Comparison of ENCODE assay signal across 7 mouse cellular contexts in genomic region chr7:80991589-80991988, GRCm38 (mm10). TPM values are rescaled to one million over a fixed set of nuclear protein-coding genes. Genes with fewer than 3 reads are reported as not detected.
DNase-seq lines count a peak whose midpoint lies in the region; ATAC-seq and TF ChIP-seq lines count a peak whose summit lies in the region.

No protein-coding gene starts in this region.

- no peak overlapping the region; the same call in 1 of the 2 replicates for H3K27ac ChIP-seq in kidney, embryonic 16.5 days (ENCODE audit: low read length)
- H3K27ac ChIP-seq in heart, embryonic 16.5 days (ENCODE audit: low read length) = no peak overlapping the region
- no peak overlapping the region for H3K27ac ChIP-seq in intestine, postnatal 0 days (ENCODE audit: low read depth, low read length)
- H3K27ac ChIP-seq in neural tube, embryonic 13.5 days (replicated peaks) = no peak overlapping the region

- no peak for ATAC-seq in kidney, embryonic 16.5 days (ENCODE audit: low FRiP score, low TSS enrichment)
- ATAC-seq in heart, embryonic 16.5 days (replicated peaks; ENCODE audit: extremely low read depth, insufficient read depth, low FRiP score) = no peak
- no peak for ATAC-seq in intestine, postnatal 0 days
- ATAC-seq in neural tube, embryonic 13.5 days (ENCODE audit: low read depth) = no peak

- 92% methylated on average over 5 of the region's 5 CpGs for WGBS in kidney, embryonic 16.5 days
- WGBS in heart, embryonic 16.5 days = 90% methylated on average over 5 of the region's 5 CpGs
- 83% methylated on average over 5 of the region's 5 CpGs for WGBS in intestine, postnatal 0 days
- 93% methylated on average over 5 of the region's 5 CpGs for WGBS in neural tube, embryonic 13.5 days

- H3K36me3 ChIP-seq in kidney, embryonic 16.5 days (ENCODE audit: insufficient read depth, low read length) = 0 out of 2 replicates have a peak, but pooled peaks cover 2% of the 10 kb centered on the region
- H3K36me3 ChIP-seq in heart, embryonic 16.5 days (ENCODE audit: control insufficient read depth, insufficient read depth) = no peaks in the 10 kb centered on the region
- H3K36me3 ChIP-seq in intestine, postnatal 0 days (ENCODE audit: control insufficient read depth, insufficient read depth) = no peaks in the 10 kb centered on the region
- 0 out of 2 replicates have a peak, but pooled peaks cover 3% of the 10 kb centered on the region for H3K36me3 ChIP-seq in neural tube, embryonic 13.5 days

- peaks cover 42% of the 10 kb centered on the region for H3K4me1 ChIP-seq in kidney, embryonic 16.5 days (ENCODE audit: insufficient read depth, low read length)
- H3K4me1 ChIP-seq in heart, embryonic 16.5 days (ENCODE audit: control insufficient read depth, insufficient read depth, low read length) = peaks cover 35% of the 10 kb centered on the region
- peaks cover 13% of the 10 kb centered on the region for H3K4me1 ChIP-seq in intestine, postnatal 0 days (replicated peaks; ENCODE audit: control insufficient read depth, insufficient read depth, low read length)
- peaks cover 38% of the 10 kb centered on the region for H3K4me1 ChIP-seq in neural tube, embryonic 13.5 days (replicated peaks)

- H3K4me3 ChIP-seq in kidney, embryonic 16.5 days (ENCODE audit: low read length) = peak overlapping the region; percentile 97
- peak overlapping the region; percentile 98; the same call in 1 of the 2 replicates for H3K4me3 ChIP-seq in heart, embryonic 16.5 days (ENCODE audit: low read length)
- peak overlapping the region; percentile 96 for H3K4me3 ChIP-seq in intestine, postnatal 0 days (ENCODE audit: low read depth, low read length)
- H3K4me3 ChIP-seq in neural tube, embryonic 13.5 days = no peak overlapping the region

- H3K4me2 ChIP-seq in kidney, embryonic 16.5 days (replicated peaks; ENCODE audit: low read depth, low read length) = peak overlapping the region; percentile 93
- peak overlapping the region; percentile 86 for H3K4me2 ChIP-seq in heart, embryonic 16.5 days (ENCODE audit: low read depth, low read length)
- H3K4me2 ChIP-seq in intestine, postnatal 0 days (replicated peaks; ENCODE audit: low read depth) = peak overlapping the region; percentile 83
- H3K4me2 ChIP-seq in neural tube, embryonic 13.5 days = peak overlapping the region; percentile 73; the same call in 1 of the 2 replicates

- H3K9ac ChIP-seq in kidney, embryonic 16.5 days (replicated peaks; ENCODE audit: low read length) = no peak overlapping the region
- H3K9ac ChIP-seq in heart, embryonic 16.5 days (ENCODE audit: low read length) = no peak overlapping the region
- H3K9ac ChIP-seq in intestine, postnatal 0 days (ENCODE audit: low read depth, low read length) = peak overlapping the region; percentile 95
- peak overlapping the region; percentile 98; the same call in 1 of the 2 replicates for H3K9ac ChIP-seq in neural tube, embryonic 13.5 days

- no peak for DNase-seq in kidney, postnatal 10 days
- no peak for DNase-seq in layer of hippocampus, postnatal 25 days (ENCODE audit: extremely low spot score in 1 of 2, low spot score in 1 of 2)
- DNase-seq in adrenal gland, postnatal 25 days = no peak

- no peaks in the 10 kb centered on the region for H3K27me3 ChIP-seq in kidney, embryonic 16.5 days (ENCODE audit: insufficient read depth, low read length)
- H3K27me3 ChIP-seq in heart, embryonic 16.5 days (ENCODE audit: control insufficient read depth, insufficient read depth, low read length) = no peaks in the 10 kb centered on the region
- H3K27me3 ChIP-seq in intestine, postnatal 0 days (replicated peaks; ENCODE audit: control insufficient read depth, insufficient read depth, low read length) = no peaks in the 10 kb centered on the region
- H3K27me3 ChIP-seq in neural tube, embryonic 13.5 days = no peaks in the 10 kb centered on the region

- TF ChIP-seq CTCF in intestine, postnatal 0 days (IDR thresholded peaks at IDR 0.05; ENCODE audit: low read depth) = no peak

- no peaks in the 10 kb centered on the region for H3K9me3 ChIP-seq in kidney, embryonic 16.5 days (ENCODE audit: low read length)
- no peaks in the 10 kb centered on the region for H3K9me3 ChIP-seq in heart, embryonic 16.5 days (replicated peaks; ENCODE audit: control insufficient read depth, low read length)
- no peaks in the 10 kb centered on the region for H3K9me3 ChIP-seq in intestine, postnatal 0 days (ENCODE audit: control insufficient read depth)
- H3K9me3 ChIP-seq in neural tube, embryonic 13.5 days = no peaks in the 10 kb centered on the region

RNA-seq across cellular contexts. Expression of gene Zfp592, which starts 1.9 kb away (rescaled TPM):
- 12.0 and 17.9 TPM in 2 replicates for polyA plus RNA-seq in kidney, embryonic 16.5 days (2015; fragmentation: Nextera tagmentation; extraction: Ambion mirVana)
- 8.9 and 10.1 TPM in 2 replicates for polyA plus RNA-seq in heart, embryonic 16.5 days (2015; fragmentation: Nextera tagmentation; extraction: Ambion mirVana)
- polyA plus RNA-seq in intestine, postnatal 0 days (2015; fragmentation: Nextera tagmentation; extraction: Ambion mirVana) = 4.2 and 5.0 TPM in 2 replicates
- polyA plus RNA-seq in neural tube, embryonic 13.5 days (2015; fragmentation: Nextera tagmentation; extraction: Ambion mirVana) = 9.2 and 9.4 TPM in 2 replicates
- 10 to 100 TPM; 20.1 to 20.8 TPM for total RNA-seq in layer of hippocampus, postnatal 25 days (2021)
- 26.8 and 28.7 TPM in 2 replicates for total RNA-seq in adrenal gland, postnatal 25 days (2021)

RNA-seq across cellular contexts. Expression of gene Sec11a, which starts 44.0 kb away (rescaled TPM):
- 226 and 239 TPM in 2 replicates for polyA plus RNA-seq in kidney, embryonic 16.5 days (2015; fragmentation: Nextera tagmentation; extraction: Ambion mirVana)
- polyA plus RNA-seq in heart, embryonic 16.5 days (2015; fragmentation: Nextera tagmentation; extraction: Ambion mirVana) = 142 and 151 TPM in 2 replicates
- polyA plus RNA-seq in intestine, postnatal 0 days (2015; fragmentation: Nextera tagmentation; extraction: Ambion mirVana) = 140 and 142 TPM in 2 replicates
- polyA plus RNA-seq in neural tube, embryonic 13.5 days (2015; fragmentation: Nextera tagmentation; extraction: Ambion mirVana) = 193 and 195 TPM in 2 replicates
- 10 to 100 TPM; 54.5 to 58.6 TPM for total RNA-seq in layer of hippocampus, postnatal 25 days (2021)
- total RNA-seq in adrenal gland, postnatal 25 days (2021) = 88.8 and 100 TPM in 2 replicates

Comparison
In these comparisons a context has a peak if more than half of its experiments do, and no peak if none do; other contexts are left out.
1. H3K9ac ChIP-seq: peak in intestine, postnatal 0 days (single experiment) and neural tube, embryonic 13.5 days (single experiment); none in kidney, embryonic 16.5 days (single experiment) and heart, embryonic 16.5 days (single experiment).
2. Peak in every context shown above with its lines, with median percentiles within 50 percentile points of each other: H3K4me2 ChIP-seq.